Mouse (Mus musculus) embryonic fibroblast, embryonic 13.5 days (primary cell): ENCODE results near the gene Fam171a2.

ENCODE experiments used
- CTCF ChIP-seq: IDR thresholded peaks from 2 replicates; pipeline ENCODE4 v1.5.1; 2011; ENCODE audit warnings: mild to moderate bottlenecking, control low read depth, low read length, moderate library complexity, borderline replicate concordance; ENCODE audit not compliant: insufficient read depth
- POLR2A ChIP-seq: IDR thresholded peaks from 2 replicates; pipeline ENCODE4 v1.6.1; 2011; ENCODE audit warnings: low read depth, mild to moderate bottlenecking, control low read depth, low read length, moderate library complexity

DNA sequence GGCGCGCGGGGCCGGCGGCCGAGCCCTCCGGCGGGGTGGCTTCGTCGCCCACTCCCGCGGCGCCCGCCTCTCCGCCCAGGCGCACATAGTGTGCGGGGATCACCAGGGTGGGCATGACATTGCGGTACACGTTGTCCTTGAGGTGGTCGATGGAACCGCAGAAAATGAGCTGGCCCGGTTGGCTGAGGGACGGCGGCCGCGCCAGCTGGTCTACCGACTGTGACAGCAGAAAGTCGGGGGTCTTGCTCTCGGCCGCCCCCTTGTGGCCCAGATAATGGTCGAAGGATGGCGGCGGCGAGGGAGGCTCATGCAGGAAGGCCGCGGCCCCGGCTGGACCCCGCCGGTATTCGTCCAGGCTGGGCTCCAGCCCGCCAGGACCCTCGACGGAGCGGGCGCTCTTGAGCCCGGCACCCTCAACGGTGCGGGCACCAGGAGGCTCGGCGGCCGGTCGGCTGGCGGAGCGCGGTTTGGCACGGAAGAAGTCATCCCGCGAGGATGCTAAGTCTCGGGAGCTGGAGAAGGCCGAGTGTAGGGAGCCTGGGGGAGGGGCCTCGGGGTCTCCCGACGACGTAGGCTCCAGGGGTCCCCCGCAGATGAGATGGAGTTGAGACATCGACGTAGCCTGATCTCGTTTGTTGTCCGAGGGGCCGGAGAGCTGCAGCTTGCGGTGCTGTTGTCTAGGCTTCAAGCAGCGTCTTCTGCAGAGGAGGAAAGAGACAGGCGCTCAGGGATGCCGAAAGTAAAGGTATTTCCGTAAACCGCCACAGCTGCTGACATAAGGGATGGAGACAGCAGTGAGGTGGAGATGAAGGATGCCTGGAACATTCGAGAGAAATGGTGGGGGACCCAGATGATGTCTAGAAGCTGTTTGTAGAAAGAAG, 9.0 kb downstream of the Fam171a2 start:
- TF ChIP-seq CTCF, result peak; percentile 55
- no peak for TF ChIP-seq POLR2A
